ENCODE assay signal across 23 mouse cellular contexts in the genomic region with DNA sequence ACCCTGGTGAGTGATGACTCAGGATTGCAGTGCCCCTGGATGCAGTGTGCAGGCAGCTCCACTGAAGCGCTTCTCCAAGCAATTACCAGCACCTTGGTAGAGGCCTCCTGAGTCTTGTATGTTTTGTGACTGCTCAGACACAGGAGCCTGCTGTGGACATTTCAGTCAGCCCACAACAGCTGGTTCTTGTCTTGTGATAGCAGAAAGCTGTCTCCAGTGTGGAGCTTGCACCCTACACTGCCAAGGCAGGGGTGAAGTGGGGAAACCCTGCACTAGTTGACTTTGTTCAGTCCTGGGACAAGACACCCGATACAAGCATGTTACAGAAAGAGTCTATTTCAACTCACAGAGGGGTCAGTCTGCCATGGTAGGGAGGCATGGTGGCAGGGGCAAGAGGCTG.
DNase-seq lines count a peak whose midpoint lies in the region; ATAC-seq and TF ChIP-seq lines count a peak whose summit lies in the region.
"Had no signal": no experiment of that assay in that cellular context is flagged by ENCODE, and none has a peak within 500 bp of the region (broad histone marks: within the 10 kb centered on the region; RNA-seq: fewer than 3 reads in every experiment).

No protein-coding gene starts in this region.

- H3K9me3 ChIP-seq in kidney, embryonic 16.5 days (ENCODE audit: low read length), result no peaks in the 10 kb centered on the region
- no peaks in the 10 kb centered on the region for H3K9me3 ChIP-seq in lung, embryonic 15.5 days
- H3K9me3 ChIP-seq: forebrain, embryonic 12.5 days; heart, embryonic 10.5 days; limb, embryonic 13.5 days had no signal

- no peak overlapping the region for H3K4me3 ChIP-seq in kidney, embryonic 16.5 days (ENCODE audit: low read length)
- no peak overlapping the region for H3K4me3 ChIP-seq in lung, embryonic 15.5 days
- no peak overlapping the region for H3K4me3 ChIP-seq in lung, adult 2 months (replicated peaks; ENCODE audit: extremely low read depth, low read depth, low read length)
- H3K4me3 ChIP-seq: forebrain, embryonic 12.5 days; heart, embryonic 10.5 days; limb, embryonic 13.5 days had no signal

- H3K27me3 ChIP-seq in kidney, embryonic 16.5 days (ENCODE audit: insufficient read depth, low read length), result no peaks in the 10 kb centered on the region
- no peaks in the 10 kb centered on the region for H3K27me3 ChIP-seq in lung, embryonic 15.5 days
- H3K27me3 ChIP-seq: limb, embryonic 13.5 days had no signal

- H3K4me2 ChIP-seq in kidney, embryonic 16.5 days (replicated peaks; ENCODE audit: low read depth, low read length), result no peak overlapping the region
- H3K4me2 ChIP-seq in lung, embryonic 15.5 days, result no peak overlapping the region
- H3K4me2 ChIP-seq: forebrain, embryonic 12.5 days; limb, embryonic 13.5 days; liver, embryonic 11.5 days; midbrain, embryonic 11.5 days had no signal

- 0 out of 2 replicates have a peak overlapping the region, but pooled peaks have one; percentile 4 for H3K9ac ChIP-seq in kidney, embryonic 16.5 days (replicated peaks; ENCODE audit: low read length)
- H3K9ac ChIP-seq in lung, embryonic 15.5 days, result no peak overlapping the region
- H3K9ac ChIP-seq: forebrain, embryonic 12.5 days; limb, embryonic 13.5 days had no signal

- no peak for TF ChIP-seq POLR2A in lung, adult 2 months (IDR thresholded peaks at IDR 0.05; ENCODE audit: borderline replicate concordance, extremely low read depth, low read depth, low read length)

- H3K4me1 ChIP-seq in kidney, embryonic 16.5 days (ENCODE audit: insufficient read depth, low read length), result no peaks in the 10 kb centered on the region; the same call in 1 of the 2 replicates
- H3K4me1 ChIP-seq in lung, embryonic 15.5 days, result peaks cover 13% of the 10 kb centered on the region; the same call in 1 of the 2 replicates
- no peaks in the 10 kb centered on the region for H3K4me1 ChIP-seq in lung, adult 2 months (ENCODE audit: control insufficient read depth, insufficient read depth, low read length)
- H3K4me1 ChIP-seq: forebrain, embryonic 12.5 days had no signal

- TF ChIP-seq CTCF in lung, adult 2 months (IDR thresholded peaks at IDR 0.05; ENCODE audit: insufficient read depth, low read length), result no peak

- WGBS in kidney, embryonic 16.5 days, result 30% methylated on average over 2 of the region's 2 CpGs
- 49% methylated on average over 2 of the region's 2 CpGs for WGBS in lung, embryonic 15.5 days
- 60% methylated on average over 2 of the region's 2 CpGs for WGBS in lung, adult 2 months

- intact Hi-C loops in heart, postnatal 10 days (cut with DNase I), result no loop called here

- peak overlapping the region; percentile 59; the same call in 1 of the 2 replicates for H3K27ac ChIP-seq in kidney, embryonic 16.5 days (ENCODE audit: low read length)
- peak overlapping the region; percentile 53; the same call in 1 of the 2 replicates for H3K27ac ChIP-seq in lung, embryonic 15.5 days
- H3K27ac ChIP-seq: forebrain, embryonic 12.5 days; heart, embryonic 10.5 days; limb, embryonic 13.5 days had no signal

- ATAC-seq in kidney, embryonic 16.5 days (ENCODE audit: low FRiP score, low TSS enrichment), result peak; percentile 63
- ATAC-seq in lung, embryonic 15.5 days (ENCODE audit: borderline replicate concordance, extremely low read depth, low FRiP score, low TSS enrichment), result peak; percentile 74; the same call in 1 of the 2 replicates
- no peak for ATAC-seq in erythroblast, adult 5-6 weeks (replicated peaks; ENCODE audit: low FRiP score, poor library complexity, severe bottlenecking)
- ATAC-seq: activated CD4-positive, CD25-positive, alpha-beta regulatory T cell, adult 4 months; hindbrain, embryonic 16.5 days; midbrain, embryonic 16.5 days had no signal

- peak; percentile 45 to 48 for DNase-seq in heart, postnatal 10 days
- no peak for DNase-seq in heart, adult 8-10 months (ENCODE audit: low spot score)
- no peak for DNase-seq in kidney, adult 18-20 months
- DNase-seq in lung, adult 2 months, result no peak
- DNase-seq in yolk sac, embryonic 10.5 days (ENCODE audit: low spot score), result no peak
- DNase-seq: adrenal gland, adult 8-10 months; cerebellum, adult 2 months; cerebellum, postnatal 14 days; gastrocnemius, postnatal 14 days; right cerebral cortex, postnatal 25 days; thymus, adult 18-20 months; thymus, postnatal 25 days had no signal

- H3K36me3 ChIP-seq in kidney, embryonic 16.5 days (ENCODE audit: insufficient read depth, low read length), result no peaks in the 10 kb centered on the region
- no peaks in the 10 kb centered on the region for H3K36me3 ChIP-seq in lung, embryonic 15.5 days
- H3K36me3 ChIP-seq: forebrain, embryonic 12.5 days; heart, embryonic 10.5 days; limb, embryonic 13.5 days had no signal

Comparison
In these comparisons a context has a peak if more than half of its experiments do, and no peak if none do; other contexts are left out.
1. DNase-seq: peak in heart, postnatal 10 days (2 of 2); none in heart, adult 8-10 months (single experiment), kidney, adult 18-20 months (single experiment), lung, adult 2 months (single experiment) and yolk sac, embryonic 10.5 days (single experiment).